Mouse (Mus musculus): ENCODE measurements at regions not wholly inside any gene's neighbourhood (a gene's known extent, or its start where the extent isn't known, plus 50 kb on each side); places are given as distances from the start of the nearest gene placed in this dataset.
"Not testable (repeated sequence)": the region's sequence is repeated elsewhere in the genome, so short reads cannot be mapped to it uniquely, and the experiment has no call there.

GRCm38 (mm10) chr5:40908803-40909202 is 799.2 kb downstream of the Rab28 start:
- no peak for DNase-seq (ENCODE audit: low spot score in 2 of 2)

DNA sequence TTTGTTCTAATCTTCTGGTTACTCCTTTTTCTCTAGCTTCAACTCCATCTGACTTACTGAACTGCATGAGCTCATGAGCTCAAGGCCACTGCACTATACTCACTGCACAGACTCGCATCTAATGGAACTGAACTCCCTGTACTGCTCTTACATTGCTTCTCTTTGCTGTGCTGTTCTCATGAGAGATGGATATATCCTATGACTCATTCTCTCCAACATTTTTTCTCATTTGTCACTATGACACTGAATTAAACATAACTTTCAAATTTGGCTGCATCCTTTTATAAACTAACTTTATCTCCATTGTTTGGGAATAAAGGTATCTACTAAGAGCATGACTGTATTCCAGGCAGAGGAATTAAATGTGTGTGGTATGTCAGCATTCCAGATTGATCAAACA is 806.2 kb downstream of the Rab28 start:
- DNase-seq (ENCODE audit: low spot score in 2 of 2), result no peak

DNA sequence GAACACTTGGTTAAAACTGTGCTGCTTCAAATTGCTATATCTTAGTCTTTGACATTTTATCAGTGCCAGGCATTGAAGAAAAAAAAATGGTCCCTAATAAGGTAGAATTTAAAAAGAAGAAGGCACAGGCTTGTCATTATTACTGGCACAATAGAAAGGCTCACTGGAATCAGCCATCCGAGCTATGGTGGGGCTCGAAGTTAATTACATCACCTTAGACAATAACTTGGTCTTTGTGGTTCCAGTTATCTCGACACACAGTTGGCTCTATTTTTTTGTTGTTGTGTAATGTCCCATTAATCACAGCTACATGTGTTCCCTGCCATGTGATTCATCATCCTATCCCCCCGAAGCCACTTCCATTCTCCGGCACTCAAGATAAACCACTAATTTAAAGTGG is 825.1 kb downstream of the Rab28 start:
- no peak for DNase-seq (ENCODE audit: low spot score in 2 of 2)

- DNase-seq (ENCODE audit: low spot score in 2 of 2), result no peak
Measured at GRCm38 (mm10) chr5:40877756-40878155, 830.2 kb downstream of the Rab28 start.

DNA sequence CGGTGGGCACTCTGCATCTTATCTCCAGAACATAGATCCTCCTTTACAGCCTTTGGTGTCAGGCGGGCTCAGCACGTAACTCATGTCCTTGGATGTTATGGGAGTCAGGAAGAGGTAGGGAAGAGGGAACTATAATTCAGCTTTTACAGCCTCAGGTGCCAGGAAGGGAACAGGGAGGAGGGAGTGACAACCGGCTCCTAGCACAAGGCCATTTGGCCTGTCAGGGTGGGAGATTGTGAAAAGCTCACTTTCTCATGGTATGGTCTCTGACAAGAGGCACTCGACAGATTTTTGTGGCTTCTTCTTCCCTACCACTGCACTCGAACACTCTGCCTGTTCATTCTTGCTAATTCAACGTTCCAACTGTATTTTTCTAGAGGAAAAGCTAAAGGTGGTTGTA is 845.6 kb downstream of the Rab28 start:
- not testable (repeated sequence) for DNase-seq (ENCODE audit: low spot score in 2 of 2)

Data from adrenal gland, adult 18-20 months (tissue).